Mouse (Mus musculus): Measurements from ENCODE around the gene Col6a2.

DNA sequence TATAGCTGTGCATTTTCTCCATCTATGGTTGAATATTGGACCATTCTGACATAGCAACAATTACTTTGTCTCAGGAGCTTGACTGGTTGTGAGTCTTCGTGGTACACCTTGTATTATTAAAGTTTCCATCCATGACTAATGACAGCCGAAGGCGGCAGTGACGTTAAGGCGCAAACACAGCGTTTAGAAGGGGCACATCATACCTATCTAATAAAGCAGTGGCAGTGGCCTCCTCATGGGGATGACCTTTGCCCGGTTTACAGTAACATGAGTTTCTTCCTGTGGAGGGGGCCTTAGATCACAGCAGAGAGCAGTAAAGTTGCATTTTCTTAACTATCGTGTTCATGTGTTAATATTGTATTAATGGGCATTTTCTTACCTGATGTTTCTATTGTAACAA is 75.2 kb downstream of the Col6a2 start:
- TF ChIP-seq CTCF (IDR thresholded peaks at IDR 0.05; ENCODE audit: control insufficient read depth, insufficient read depth, insufficient read length) (no peak), MYOG (IDR thresholded peaks at IDR 0.05; ENCODE audit: control insufficient read depth, extremely low read depth, insufficient read length) (no peak), USF1 (IDR thresholded peaks at IDR 0.05; ENCODE audit: low read depth) (no peak), FOSL1 (IDR thresholded peaks at IDR 0.05; ENCODE audit: insufficient read depth, low read length, poor library complexity, severe bottlenecking) (no peak)

Data from C2C12 (cell line).